Mouse (Mus musculus): ENCODE measurements at regions not wholly inside any gene's neighbourhood (a gene's known extent, or its start where the extent isn't known, plus 50 kb on each side); places are given as distances from the start of the nearest gene placed in this dataset.
A peak's percentile ranks its signal among the peaks of the same experiment; 100 is the strongest.

DNA sequence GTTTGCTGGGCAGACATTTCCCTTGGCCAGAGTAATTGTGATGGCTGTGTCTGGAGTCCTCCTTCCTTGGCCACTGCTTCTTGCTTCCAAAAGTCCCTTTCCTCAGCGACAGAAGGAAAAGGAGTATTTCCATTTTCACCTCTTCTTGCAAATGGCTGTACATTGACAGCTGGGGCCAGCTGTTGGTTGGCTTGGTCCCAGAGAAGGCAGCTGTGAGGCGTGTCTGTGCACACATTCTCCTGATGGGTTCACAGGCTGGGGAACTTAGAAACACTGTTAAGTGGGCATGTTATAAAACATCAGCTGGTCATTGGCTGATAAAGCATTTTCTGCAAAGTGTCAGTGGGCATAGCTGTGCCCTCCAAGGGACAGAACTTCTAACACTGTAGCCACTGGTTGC, 290.4 kb upstream of the Trpc7 start:
- DNase-seq (ENCODE audit: low spot score): peak; percentile 6

DNA sequence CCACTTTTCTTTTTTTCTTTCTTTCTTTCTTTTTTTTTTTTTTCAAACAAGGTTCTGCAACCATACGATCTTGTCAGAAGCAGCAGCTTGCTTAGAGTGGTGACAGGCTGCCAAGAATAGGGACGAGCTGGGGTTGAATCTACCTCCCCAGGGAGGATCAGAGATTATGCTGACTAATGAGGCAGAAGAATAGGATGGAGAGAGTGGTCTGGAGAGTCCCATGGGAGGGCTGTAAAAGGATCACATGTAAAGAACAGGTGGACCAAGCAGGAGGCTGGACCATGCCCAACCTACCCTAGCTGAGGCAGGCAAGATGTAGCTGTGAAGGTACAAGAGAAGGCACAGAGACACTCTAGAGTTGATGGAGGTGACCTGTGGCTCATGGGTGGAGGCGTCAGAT, 274.4 kb upstream of the Trpc7 start:
- no peak for DNase-seq (ENCODE audit: low spot score)

DNA sequence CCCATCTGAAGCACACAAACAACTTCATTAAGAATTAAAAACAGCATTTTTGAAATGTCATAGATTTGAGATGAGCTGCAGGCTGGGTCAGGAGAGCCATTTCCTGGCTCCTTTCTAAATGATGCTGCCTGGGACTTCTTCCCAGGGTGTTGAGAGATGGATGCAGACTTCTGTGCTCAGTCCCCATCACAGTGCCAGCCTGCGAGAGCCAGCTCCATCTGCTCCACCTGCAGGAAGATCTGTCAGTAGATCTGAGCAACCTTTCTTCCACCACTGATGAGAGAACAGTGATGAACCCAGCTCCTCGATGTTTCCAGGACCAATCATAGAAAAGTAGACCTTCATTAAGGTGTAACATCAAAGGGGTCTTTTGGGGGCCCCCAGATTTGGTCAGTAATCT, 273.8 kb upstream of the Trpc7 start:
- no peak for DNase-seq (ENCODE audit: low spot score)

DNA sequence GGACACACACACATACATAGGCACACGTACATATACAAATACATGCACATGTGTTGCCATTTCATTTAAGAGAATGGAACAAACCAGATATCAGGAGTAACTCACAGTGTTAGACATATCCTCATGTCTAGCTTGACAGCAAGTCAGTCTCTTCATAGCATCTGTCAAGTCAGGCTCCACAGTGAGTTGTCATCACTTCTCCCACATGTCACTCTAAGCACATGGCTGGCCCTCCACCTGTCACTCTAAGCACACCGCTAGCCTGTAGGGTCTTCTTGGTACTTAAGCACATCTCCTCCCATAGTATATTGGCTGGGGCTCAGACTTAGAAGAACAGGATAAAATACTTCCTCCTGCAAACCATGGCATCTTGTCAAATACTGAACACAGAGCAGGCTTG, 269.6 kb upstream of the Trpc7 start:
- no peak for DNase-seq (ENCODE audit: low spot score)

DNA sequence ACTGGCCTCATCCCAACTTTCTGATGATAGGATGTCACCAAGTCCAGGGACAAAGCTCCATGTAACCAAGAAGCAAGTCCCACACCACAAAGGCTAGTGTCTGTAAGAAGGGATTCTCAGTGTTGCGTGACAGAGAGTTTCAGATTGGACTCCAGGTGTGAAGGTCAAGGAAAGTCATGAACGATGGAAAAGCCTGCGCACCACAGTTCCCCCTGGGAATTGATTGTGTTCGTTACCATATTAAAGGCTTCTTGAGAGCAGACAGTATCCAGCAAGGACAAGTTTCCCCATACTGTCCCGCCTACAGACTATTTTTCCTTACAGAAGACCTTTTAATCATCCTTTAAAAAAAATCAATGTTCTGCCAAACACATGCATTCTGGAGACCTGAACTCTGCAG, 257.0 kb upstream of the Trpc7 start:
- no peak for DNase-seq (ENCODE audit: low spot score)

DNA sequence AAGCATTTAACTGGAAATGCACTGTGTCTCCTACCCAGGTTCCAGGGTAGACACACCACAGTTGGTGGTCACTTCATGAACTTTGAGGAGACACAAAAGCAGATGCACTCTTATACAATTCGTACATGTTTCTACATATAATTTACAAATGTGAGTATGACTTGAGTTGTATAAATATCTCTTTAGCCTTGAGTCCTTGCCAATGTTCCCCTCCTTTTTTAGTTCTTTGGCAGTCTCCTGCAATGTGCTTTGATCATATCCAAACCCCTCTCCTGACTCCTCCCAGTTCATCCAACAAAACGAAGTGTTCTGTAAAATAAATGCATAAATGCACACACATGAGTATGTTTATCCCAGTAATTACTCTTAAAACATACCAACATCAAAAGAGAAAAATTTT, 251.8 kb upstream of the Trpc7 start:
- DNase-seq (ENCODE audit: low spot score): no peak

DNA sequence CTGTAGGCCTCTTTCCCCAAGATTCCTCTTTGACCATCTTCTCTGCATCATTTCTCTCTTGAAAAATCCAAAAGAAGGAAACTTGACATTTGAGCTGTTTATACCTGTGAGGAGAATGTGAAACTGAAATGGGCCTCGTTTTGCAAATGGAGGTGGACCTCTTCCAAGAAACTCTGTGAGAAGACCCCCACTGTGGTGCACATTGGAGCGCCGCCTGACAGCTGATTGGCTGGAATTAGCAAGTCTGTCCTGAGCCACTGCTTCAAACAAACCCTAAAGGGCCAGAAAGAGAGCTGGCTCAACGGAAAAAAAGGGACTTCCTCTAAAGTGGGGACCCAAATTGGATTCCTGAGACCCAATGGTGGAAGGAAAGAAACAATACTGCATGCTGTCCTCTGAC, 250.9 kb upstream of the Trpc7 start:
- DNase-seq (ENCODE audit: low spot score): no peak

DNA sequence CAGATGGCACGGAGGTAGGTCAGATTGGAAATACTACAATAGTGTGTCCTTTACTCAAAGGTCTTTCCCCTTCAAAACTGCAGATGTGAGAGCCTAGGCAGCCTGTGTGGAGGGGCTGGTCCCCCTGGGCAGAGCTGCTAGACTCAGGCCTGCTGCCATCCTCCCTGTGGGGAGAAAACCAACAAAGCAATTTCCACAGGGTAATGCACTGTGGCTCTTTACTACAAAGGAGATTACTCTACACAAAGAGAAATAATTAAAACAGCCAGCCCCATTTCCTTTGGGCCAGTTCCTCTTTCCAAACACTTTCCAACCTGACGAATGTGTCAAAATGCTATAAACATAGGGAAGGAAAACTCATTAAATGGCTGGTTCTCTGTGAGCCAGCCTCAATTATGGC, 250.0 kb upstream of the Trpc7 start:
- no peak for DNase-seq (ENCODE audit: low spot score)

DNA sequence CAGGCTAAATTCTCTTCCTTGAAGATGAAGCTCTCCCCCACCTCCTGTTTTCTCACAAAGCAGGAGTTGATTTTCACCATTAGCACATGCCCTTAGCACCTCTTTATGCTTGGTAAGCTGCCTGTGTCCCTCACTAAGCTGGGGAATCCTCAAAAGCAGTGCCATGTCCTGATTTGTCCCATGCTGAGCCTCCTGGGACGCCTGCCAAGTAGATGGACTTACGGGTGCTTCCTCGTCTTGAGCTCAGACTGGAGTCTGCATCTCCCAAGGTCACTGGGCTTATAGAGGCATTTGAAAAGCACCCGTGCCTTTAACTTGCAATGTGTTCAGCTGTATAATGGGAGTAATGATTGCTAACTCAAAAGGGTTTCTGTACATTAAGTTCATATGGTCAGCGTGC, 247.1 kb upstream of the Trpc7 start:
- DNase-seq (ENCODE audit: low spot score): no peak

DNA sequence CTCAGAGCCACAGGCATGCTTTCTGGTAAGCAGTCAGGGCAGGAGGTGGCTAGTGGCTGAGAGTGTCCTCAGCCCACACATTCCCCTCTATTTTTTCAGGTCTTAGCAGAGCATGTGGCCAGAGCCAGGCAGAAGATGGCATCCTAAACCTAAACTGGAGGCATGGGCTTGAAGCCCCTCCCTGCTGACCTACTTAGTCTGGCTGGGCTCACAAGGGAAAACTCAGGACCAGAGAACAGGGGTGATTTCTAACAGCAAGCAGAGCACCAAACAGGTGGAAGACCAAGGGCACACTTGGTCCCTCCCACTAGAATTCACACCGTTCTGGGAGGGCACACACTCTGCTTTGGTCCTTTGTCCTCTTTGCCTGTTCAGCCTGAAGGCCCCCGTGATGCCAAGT, 246.6 kb upstream of the Trpc7 start:
- DNase-seq (ENCODE audit: low spot score): no peak

DNA sequence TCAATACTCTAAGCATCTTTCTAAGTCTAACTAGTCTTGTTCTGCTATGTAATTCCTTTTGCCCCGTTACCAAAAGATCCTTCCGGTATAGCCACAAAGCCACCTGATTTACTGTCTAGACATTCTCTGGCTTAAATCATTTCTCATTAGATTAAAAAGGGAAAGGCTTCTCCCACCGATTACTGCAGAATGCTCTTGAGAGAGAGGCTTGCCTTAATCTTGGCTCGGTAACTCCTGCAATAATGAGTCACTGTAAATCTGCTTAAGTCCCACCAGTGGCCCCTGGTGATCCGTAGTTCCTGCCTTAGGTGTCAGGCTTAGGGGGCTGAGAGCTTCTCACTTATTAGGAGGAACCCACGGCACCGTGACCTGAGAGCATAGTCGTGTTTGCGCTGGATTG, 220.1 kb upstream of the Trpc7 start:
- no peak for DNase-seq (ENCODE audit: low spot score)

DNA sequence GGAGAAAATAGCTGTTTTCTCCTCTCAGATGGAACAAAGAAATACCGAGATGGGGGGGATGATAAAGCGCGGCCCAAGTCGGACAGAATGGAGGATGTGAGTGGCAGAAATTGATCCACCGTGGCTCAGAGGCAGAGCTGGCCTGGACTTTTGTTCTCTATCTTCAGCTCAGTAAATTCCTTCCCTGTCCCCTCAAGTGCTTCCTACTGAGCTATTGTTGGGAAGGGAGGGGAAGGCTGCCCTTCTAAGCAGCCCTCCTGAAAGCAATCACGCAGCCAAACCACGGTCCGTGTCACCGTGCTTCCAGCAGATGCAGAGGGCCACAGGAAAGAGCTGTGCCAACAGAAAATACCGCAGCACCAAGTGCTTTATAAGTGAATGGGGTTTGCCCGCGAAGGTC, 212.2 kb upstream of the Trpc7 start:
- no peak for DNase-seq (ENCODE audit: low spot score)

DNA sequence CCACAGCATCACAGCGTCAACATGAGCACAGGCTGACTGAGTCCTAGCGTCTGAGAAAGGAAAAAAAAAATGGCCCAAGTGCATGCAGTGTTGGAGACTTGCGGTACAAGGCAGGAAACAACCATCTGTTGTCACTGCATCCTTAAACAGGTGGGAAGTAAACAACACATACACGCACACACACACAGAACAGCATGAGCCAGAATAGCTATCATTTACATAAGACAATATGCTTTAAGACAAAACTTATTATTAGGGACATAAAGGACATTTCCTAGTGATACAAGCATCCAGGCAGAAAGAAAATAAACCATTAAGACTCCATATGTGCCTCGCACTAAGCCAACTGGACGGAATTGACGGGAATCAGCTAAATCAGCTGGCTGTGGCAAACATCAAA, 203.8 kb upstream of the Trpc7 start:
- no peak for DNase-seq (ENCODE audit: low spot score)

DNA sequence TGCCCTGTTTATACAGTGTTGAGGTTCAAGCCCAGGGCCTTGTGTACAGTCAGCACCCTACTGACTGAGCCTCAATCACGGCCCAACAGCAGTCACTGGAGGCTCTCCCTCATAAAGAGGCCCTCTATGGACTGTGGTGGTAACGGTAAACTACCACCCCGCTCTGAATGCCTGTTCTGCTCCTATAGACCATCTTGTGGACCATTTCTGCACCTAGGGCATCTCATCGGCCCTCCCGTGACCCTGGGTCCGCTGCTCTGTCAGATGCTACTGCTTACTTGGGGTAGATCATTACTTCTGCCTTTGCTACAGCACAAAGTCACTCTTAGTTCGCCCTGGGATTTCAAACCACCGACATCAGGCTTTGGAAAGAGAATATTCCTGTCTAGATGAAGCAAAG, 196.1 kb upstream of the Trpc7 start:
- no peak for DNase-seq (ENCODE audit: low spot score)

DNA sequence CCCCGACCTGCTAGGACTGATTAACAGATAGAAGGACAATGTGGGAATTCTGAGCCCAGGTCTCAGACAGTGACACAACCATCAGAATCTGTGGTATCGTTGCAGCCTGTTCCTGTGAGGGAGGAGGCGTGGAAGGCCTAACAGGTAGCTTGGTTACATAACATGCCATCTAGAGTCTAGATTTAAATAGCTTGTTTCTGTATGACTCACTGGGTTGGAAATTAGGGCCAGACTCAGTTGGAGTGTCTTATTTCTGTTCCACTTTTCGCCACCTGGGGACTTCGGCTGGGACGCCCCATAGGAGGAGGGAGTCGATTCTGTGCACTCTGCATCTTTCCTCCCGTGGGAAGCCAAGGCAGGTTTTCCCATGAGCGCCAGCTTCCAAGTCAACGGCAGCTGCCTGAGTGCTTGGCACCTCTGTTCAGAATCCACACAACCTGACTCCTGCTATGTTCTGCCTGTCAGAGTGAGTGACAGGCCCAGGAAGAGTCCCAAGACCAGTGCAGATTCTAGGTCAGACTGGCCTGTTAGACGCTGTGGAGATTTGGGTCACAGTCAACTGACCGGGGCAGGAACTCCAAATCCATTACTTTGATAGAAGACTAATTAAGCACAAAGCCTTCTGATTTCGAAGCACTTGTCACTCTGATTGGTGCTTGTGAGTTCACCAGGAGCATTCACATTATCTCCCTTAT, 193.7 kb upstream of the Trpc7 start:
- DNase-seq (ENCODE audit: low spot score): no peak

DNA sequence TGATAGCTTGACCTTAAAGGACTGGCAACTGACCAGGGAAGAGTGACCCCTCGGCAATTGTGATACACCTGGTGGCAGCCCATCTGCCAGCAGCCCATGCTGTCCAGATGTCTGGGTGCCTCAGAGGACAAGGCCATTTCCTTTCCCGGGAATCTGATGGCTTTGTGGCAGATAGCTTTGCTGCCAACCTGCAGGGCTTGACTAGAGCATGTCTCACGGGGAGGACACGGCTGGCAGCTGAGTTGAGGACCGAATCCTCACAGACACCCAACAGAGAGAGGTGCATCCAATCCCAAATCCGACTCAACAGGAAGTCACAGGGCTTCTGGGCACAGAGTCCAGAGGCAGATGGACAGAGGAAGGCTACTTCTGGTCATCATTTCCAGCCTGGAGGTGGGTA, 192.2 kb upstream of the Trpc7 start:
- no peak for DNase-seq (ENCODE audit: low spot score)

DNA sequence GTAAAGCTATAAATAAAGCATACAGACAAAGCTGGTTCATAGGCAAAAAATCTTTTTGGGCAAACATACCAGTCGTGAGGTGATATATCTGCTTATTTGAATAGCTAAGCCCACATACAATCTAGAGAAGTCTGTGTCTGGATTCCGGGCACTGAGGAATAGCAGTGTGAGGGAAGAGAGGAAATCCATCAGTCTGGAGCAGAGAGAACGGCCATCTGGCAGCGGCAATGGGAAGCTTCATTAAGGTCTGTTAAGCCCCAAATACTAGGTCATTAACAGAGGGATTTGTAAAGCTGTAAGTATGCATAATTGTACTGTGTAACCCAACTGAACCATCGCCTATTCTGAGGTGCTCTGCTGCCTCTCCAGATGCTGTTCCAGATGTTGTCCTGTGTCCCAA, 191.6 kb upstream of the Trpc7 start:
- DNase-seq (ENCODE audit: low spot score): no peak

DNA sequence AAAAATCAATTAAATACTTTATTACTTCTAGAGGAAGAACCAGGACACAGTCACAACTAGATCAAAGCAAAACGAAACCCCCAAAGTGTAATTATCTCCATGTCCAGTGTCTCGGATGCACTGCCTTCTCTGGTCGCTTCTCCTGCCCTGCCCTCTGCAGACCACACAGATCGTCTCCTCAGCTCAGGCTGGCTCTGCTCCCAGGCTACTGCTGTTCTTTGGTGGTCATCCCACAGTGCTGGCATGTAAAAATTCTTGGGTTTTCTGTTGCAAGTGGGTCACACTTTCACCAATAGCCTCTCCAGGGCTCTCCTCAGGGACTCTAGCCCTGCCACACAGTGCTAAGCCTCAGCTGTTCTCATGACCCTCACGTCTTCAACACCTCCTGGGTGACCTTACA, 188.0 kb upstream of the Trpc7 start:
- no peak for DNase-seq (ENCODE audit: low spot score)

DNA sequence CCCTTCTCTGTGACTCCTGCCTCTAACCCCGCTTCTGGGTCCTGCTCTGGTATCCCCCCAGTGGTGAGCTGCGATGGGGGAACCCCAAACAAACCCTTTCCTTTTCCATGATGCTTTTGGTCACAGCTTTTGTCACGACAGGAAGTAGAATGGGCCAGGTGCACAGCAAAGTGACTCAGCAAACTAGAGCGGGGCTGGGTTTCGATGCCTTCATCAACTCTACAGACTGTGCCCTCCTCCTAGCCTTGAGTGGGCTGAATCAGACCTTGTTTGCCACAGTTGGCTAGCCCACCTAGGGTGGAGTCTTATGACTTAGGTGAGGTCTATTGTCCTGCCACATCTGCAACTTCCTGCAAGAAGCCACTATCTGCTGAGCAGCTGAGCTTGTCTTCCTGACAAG, 174.7 kb upstream of the Trpc7 start:
- no peak for DNase-seq (ENCODE audit: low spot score)

DNA sequence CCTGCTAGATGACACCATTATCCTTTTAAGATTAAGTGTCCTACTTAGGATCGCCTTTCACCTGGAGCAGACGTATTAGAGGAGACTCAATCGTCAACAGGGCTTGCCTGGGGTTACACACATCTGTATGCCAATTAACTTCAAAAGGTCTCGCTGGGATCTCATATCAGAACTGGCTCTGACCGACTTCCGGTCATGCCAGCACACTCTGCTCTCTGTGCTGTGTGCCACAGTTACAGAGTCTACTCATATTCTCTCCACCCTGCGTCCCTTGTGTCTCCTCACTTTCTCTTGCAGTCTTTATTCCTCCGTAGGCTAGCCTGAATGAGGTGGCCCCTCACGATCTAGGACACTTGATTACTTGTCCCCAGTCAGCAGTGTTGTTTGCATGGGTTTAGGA, 165.9 kb upstream of the Trpc7 start:
- DNase-seq (ENCODE audit: low spot score): no peak

DNA sequence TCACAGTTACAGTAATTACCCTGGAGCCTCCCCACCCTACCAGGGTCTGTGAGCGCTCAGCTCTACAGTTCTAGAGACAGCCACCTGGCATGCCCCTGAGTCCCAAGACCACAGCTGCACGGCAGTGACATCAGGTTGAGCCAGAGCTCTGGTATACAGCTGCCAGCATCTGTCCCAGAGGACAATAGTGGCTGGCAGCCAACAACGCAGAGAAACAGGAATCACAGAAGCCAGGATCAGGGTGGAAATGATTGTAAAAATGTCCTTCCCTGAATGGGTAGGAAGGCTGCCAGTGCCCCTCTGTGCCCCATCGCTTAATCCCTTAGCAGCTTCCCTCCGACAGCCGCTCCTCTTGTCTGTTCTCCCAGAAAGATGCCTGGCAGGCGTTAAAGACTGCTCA, 165.3 kb upstream of the Trpc7 start:
- no peak for DNase-seq (ENCODE audit: low spot score)

DNA sequence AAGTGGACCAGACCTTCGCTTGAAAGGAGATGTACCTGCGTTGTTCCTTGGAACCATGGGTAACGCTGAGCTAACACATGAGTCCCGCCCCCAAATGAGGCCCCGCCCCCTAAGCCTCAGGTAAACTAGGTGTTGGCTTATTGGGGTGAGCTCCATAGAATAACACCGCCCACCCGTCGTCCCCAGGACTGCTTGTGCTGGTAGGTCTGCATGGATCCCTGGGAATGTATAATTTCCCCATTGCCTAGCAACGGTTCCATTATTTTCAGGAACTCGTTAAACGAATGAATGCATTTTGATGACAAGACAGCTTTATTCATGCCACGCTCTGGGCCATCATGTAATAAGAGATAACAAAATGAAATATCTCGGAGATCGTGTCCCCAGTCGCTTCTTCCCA, 161.0 kb upstream of the Trpc7 start:
- no peak for DNase-seq (ENCODE audit: low spot score)

DNA sequence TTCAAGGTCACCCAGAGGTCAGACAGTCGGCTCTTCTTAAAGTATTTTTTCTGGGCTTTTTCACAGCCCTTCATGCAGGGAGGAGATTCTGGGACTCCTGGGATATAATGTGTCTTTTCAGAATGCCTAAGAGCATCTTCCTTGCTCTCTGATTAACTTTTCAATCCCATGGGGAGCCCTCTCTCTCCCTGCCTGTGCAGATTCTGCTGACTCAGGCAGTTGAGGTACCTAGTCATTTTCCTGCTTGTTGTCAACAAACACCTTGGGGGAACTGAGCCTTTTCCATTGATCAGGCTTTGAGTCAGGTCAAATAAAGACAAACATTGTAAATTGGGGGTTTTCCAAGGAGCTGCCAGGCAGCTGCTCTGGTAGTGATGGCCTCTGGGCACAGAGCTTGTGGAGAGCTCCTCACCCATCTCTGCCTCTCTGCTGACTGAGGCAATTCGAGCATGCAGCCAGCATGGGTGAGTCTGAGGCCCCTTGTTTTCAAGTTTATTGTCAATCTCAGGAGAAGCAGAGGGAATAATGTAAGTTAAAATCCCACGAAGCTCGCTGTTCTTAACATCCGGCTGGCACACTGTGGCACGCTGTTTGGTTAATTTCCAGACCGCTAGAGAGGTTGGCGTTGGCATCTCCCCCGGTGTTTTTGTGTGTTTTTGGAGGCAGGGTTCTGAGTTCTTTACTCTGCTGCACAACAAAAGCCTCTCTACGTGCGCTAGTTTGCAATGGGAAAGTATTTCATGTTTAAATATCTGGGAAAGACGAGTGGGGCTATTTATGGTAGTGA, 159.8 kb upstream of the Trpc7 start:
- DNase-seq (ENCODE audit: low spot score): no peak

DNA sequence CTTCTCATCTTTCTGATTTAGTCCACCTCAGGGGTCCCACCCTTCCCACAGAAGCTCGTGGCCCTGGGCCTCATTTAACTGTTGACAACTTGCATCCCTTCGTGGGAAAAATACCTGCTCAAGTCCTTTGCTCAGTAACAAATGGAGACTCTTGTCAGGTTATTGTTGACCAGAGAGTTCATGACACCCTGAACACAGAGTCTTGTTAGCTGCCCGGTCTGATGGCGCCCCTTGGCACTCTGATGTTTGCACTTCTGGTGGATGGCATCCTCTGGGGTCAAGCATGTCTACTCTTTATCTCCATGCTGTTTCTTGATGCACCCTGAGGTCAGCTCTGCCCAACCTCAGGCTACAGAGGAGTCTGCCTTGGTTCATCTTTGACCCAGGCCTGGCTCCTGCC, 157.6 kb upstream of the Trpc7 start:
- no peak for DNase-seq (ENCODE audit: low spot score)
